Mouse (Mus musculus) lung, postnatal 0 days (tissue): Measurements from ENCODE around the gene Zfp652.

Source experiments
- CTCF ChIP-seq: IDR thresholded peaks from 2 replicates; pipeline ENCODE4 v1.5.1; 2016; ENCODE audit warnings: antibody characterized with exemption, mild to moderate bottlenecking
- EP300 ChIP-seq: IDR thresholded peaks from 2 replicates; pipeline ENCODE4 v1.6.1; 2016; ENCODE audit warnings: antibody characterized with exemption, mild to moderate bottlenecking, control low read depth

DNA sequence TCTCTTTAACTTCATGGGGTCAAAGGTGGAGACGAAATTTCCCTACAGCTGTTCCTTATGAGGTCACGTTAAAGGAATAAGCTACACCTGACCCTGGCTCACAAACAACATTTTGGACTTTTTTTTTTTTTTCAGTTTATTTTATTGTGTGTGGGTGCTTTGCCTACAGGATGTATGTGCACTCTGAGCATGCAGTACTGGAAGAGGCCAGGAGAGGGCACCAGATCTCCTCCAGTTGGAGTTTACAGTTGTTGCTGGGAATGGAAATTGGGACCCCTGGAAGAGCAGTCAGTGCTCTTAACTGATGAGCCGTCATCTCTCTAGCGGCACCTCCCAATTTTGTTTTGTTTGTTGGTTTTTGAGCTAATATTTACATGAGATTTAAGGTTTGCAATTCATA, 73.2 kb downstream of the Zfp652 start:
- TF ChIP-seq CTCF (peak; percentile 58), EP300 (no peak)
